Mouse (Mus musculus): Measurements from ENCODE around the gene Raet1d.
"Not testable (repeated sequence)": the region's sequence is repeated elsewhere in the genome, so short reads cannot be mapped to it uniquely, and the experiment has no call there.

Raet1d gene

DNA sequence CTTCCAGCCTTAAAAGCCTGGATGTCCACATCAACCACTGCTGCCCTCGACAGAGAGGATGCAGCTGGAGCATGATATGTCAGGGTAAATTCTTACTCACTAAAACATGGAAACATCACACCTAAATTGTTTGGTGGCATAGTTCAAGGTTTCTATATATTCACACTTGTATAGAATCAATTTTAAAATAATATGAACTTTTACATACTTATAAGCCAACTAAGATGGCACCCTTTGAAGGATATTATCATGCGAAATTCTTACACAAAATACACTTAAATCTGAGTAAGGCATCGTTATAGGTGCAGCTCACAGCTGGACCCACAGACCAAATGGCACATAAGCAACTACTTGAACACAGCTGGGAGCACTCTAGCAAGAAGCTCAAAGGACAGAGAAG is at the start of gene Raet1d:
Gene Raet1d, plus strand, starts transcription at position 301 of the 400 bp plus-strand sequence.
- not testable (repeated sequence) for DNase-seq (ENCODE audit: low read depth, low spot score)

DNA sequence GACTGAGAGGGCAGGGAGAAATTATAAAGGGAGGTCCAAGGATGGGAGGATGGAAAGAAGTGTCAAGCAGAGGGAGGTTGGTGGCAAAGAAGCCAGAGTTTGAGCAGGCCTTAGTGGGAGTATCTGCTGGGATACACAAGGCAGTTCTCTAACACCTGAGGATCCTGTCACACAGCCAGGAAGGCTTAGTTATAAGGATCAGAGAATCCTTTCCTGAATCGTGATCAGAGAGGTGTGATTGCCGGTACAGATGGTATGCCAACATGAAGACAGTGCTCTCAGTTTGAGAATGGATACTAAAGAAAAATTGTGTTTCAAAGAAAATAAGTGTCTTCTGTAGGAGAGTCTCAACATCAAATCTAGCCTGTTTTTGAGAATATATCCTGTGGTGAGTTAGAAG is 37.5 kb upstream of the Raet1d start:
- no peak for DNase-seq (ENCODE audit: low read depth, low spot score)

DNA sequence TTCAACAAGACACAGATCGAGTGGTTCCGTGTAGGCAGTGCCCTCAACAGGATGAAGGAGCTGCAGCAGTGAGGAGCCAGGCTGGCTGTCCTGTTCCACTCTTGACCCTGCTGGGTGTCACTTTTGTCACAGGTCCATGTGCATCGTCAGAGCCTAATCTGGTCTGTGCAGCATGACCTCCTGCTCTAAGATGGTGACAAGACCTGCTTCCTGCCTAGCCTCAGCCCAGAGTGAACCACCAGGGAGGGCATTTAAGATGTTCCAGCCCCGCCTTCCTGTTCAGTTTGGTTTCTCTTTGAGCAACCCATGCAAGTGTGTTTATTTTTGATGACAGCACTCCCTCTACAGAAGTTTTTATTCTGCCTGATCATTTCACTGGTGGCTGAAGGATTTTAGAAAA is 14.6 kb upstream of the Raet1d start:
- peak; percentile 83 for DNase-seq (ENCODE audit: low read depth, low spot score)

DNA sequence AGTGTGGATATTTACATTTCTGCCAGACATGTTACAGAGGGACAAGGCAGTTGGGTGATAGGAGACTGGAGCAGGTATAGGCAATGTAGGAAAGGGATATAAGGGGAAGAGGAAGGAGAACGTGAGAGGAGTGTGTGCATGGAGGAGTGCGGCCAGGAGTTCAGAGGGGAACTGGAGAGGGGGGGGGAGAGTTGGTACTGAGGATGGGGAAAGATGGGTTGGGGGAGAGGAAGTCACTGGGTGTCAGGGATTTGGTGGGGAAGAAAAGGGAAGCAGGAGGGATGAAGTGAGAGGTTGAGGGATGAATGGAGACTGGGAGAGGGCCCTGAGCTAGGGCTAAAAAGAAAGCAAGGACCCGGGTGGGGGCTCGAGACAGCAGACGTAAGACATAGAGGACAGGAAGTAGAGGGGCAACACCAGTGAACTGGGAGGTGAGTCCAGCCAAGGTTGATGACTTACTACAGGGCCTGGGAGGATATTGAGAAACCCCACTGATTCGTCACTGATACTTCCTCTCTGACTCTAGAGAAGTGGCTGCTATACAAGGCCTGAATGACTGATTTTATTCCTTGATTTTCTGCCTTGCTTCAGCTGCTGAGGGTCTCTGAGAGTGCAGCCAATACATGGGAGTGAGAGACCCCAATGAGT is 6.7 kb upstream of the Raet1d start:
- DNase-seq (ENCODE audit: low read depth, low spot score) = not testable (repeated sequence)

DNA sequence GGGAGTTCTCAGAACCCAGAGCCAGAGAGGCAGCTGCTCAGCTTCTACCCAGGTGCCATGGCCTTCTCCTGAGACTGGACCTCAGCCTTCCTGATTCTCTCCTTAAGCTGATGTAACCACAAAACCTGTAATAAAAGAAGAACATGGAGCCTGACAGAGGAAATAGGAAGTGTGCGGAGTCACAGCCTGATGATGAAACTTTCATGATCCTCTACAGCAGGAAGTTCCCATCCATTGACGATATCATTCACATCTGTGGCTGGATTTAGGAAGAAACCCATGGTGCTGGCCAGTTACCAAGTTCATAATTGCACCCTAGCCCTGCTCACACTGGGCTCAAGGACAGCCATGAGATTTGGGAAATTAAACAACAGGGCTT is 6.2 kb upstream of the Raet1d start:
- DNase-seq (ENCODE audit: low read depth, low spot score) = not testable (repeated sequence)

DNA sequence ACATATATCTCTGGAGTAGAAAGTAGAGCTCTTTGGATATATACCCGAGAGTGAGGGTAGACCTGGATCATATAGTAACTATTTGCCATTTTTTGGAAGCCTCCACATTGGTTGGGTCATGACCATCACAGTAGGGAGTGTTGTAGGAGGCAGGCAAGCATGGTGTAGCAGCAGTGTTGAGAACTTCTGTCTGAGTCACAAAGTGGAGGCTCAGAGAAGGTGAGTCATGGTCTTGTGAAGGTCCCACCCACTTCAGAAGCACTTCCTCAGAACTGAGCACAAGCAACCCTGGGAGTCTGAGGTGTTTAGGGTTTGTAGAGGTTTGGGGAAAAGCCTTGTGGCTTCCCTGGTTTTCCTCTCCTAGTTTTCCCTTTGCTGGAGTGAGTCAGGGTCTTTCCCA is 3.0 kb upstream of the Raet1d start:
- not testable (repeated sequence) for DNase-seq (ENCODE audit: low read depth, low spot score)

DNA sequence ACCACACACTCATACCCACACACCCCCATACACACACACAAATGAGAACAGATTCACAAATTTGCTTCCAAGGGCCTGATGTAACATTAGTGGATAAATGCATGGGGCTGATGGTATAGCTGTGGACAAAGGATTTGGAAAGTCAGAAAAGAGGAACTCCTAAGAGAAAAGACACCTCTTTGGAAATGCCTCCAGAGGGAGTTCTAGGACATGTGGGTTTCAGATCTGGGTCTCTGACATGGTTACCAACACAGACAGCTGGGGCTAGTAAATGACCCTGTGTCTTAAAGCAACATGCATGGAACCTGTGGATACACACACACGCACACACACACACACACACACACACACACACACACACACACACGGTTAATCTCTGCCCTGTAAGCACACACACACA is 605 bp downstream of the Raet1d start:
- DNase-seq (ENCODE audit: low read depth, low spot score) = not testable (repeated sequence)

DNA sequence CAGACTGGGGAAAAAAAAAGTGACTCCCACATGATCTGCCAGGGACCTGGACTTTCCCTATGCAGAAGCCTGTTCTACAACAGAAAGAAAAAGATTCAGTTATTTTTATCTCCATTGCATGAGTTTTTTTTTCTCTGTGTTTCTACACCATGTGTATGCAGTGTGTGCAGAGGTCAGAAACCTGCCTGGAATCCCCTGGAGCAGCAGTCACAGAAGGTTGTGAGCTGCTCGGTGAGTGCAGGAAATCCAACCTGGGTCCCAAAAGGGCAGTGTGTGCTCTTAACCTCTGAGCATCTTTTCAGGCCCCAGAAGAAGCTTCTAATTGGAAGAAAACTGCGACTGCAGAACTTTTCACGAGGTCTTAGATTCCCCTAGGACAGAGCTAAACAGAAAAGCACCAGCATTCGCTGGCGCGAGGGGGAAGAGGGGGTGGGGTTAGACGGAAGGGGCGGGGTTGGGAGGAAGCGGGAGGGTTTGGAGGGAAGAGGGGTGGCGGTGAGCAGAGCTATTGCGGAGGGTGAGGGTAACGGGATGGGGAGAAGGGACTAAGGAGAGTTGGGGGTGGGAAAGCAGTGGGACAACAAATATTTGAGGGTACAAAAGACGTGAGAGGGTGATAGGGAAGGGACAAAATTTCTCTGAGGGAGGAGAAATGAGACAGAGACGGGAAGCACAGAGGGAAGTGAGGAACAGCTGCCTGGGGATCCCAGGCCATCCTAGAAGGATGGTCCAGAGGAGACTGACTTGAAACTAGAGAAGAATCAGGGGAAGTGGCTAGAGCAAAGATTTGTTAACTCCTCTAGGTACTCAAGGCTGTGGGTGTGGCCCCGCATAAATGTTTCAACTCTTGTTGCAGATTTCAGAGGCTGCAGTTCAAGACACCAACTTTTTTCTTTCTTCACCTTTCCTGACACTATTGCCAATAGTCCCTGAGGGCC is 1.3 kb downstream of the Raet1d start:
- not testable (repeated sequence) for DNase-seq (ENCODE audit: low read depth, low spot score)

DNA sequence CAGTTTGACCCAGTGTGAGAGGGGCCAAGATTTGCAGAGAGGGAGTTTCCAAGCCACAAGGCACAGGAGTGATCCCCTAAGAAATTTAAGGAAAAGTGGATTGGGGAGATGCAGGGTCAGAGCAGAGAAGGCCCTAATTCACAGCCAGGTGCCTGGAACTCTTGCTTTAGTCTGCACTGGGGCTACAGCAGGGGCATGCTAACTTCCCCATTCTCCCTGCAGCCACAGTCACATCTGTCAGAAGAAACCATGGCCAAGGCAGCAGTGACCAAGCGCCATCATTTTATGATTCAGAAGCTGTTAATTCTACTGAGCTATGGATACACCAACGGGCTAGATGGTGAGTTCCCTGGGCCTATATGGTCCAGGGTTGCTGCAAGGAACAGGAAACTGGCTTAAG is 2.1 kb downstream of the Raet1d start:
- not testable (repeated sequence) for DNase-seq (ENCODE audit: low read depth, low spot score)

DNA sequence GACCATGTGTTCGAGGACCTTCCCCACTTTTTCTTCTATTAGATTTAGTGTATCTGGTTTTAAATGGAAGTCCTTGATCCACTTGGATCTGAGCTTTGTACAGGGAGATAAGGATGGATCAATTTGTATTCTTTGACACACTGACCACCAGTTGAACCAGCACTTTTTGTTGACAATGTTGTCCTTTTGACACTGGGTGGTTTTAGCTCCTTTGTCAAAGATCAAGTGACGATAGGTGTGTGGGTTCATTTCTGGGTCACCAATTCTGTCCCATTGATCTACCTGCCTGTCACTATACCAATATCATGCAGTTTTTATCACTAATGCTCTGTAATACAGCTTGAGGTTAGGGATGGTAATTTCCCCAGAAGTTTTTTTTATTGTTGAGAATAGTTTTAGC is 4.6 kb downstream of the Raet1d start:
- not testable (repeated sequence) for DNase-seq (ENCODE audit: low read depth, low spot score)

DNA sequence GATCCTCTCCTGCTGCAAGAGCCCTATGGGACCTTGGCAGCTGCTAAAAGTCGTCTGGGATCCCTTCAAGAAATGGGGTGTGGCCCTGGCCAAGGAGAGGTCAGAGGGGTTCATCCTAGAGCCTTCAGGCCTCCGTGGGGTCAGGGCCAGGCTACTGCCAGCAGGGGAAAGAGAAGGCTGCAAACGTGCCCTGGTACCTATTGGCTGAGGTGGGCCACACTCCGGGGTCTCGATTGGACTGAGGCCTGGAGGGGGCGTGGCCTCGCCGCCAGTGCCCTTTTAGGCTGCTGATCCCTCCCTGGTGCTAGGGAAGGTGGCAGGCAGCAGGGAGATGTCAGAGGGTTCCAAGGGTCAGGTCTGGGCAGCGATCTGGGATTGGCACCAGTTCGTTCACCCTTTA is 20.9 kb downstream of the Raet1d start:
- not testable (repeated sequence) for DNase-seq (ENCODE audit: low read depth, low spot score)

DNA sequence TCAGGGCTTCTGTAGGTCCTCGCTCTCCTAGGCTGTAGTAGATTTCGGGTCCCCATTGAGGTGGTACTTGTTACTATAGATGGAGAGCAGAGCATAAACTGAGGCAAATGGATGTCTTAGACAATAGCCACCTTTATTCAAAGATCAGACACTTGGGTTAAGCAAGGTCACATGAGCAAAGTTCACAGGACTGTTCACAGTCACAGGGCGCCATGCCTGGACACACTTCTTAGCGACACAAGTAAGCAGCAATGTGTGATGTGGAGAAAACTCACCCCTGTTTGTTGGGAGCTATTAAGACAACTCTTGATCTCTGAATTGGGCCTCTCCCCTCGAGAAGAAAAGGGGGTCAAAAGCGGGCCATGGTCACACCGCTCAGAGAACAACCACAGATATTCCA is 29.8 kb downstream of the Raet1d start:
- DNase-seq (ENCODE audit: low read depth, low spot score) = not testable (repeated sequence)

DNA sequence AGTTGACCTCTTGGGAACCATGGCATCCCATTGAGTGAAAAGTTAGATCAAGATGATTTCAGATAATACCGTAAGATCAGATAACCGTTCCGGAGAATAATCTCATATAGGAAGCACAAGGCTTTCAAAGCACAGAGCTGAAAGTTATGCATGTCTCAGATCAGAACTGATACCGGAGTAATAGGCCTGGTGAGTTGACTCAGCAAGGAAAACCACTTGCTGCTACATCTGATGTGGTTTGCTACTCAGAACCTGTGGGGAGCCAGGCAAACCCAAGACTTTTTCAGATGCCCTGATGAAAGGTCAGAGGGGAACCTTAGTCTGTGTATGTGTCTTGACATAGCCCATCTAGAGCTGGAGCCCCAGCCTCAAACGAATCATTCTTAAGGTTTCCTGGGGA is 31.3 kb downstream of the Raet1d start:
- DNase-seq (ENCODE audit: low read depth, low spot score) = not testable (repeated sequence)

DNA sequence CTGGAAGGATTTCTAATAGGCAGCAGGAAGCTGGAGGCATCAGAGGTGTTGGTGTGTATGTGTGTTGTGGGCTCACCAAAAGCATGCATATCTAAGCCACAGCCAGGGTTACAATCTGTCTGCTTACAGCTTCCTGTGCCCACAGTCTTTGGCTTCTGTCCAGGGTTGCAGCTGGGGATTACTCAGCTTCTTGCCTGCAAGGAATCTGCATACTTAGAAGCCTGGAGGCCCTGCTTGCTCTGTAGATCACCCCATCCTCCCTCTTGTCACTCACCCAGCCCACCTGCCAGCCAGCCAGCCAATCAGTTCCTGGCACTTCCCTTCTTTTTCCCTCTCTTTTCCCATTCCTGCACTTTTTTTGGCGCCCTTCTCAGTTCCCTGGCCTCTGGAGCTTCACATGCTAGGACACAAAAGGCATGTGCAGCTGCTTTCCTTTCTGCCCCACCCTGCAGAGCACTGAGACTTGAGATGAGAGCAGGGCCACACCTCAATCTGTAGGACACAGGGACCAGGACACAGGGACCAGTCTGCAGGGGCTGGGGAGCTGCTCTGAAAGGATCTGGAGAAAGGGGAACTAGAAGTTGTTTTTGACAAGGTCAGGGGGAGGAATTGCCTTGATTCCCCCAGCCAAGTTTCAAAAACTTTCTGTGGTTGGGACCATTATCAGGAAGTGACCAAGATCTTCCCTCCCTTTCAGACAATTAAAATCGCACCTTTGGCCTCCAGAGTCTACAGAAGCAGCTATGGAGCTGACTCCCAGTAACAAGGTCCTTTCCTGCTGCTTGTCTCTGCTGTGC is 32.9 kb downstream of the Raet1d start:
- DNase-seq (ENCODE audit: low read depth, low spot score) = not testable (repeated sequence)

DNA sequence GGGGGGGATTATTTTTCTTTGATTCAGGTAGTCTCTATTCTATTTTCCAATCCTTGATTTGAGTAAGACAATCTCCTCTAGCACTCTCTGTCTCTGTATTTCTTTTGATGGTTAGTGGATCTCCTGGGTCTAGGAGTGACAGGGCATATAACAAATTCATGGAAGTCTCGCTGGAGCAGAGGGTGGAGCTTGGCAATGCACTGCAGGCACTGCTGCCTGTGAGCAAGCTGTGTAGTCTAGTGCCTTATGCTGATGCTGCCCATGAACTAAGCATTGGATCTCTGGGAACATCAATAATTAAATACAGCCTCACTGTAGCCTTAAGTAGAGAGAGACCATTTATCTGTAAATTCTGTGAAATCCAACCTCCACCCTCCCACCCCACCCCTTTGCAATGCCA is 36.3 kb downstream of the Raet1d start:
- DNase-seq (ENCODE audit: low read depth, low spot score) = not testable (repeated sequence)

DNA sequence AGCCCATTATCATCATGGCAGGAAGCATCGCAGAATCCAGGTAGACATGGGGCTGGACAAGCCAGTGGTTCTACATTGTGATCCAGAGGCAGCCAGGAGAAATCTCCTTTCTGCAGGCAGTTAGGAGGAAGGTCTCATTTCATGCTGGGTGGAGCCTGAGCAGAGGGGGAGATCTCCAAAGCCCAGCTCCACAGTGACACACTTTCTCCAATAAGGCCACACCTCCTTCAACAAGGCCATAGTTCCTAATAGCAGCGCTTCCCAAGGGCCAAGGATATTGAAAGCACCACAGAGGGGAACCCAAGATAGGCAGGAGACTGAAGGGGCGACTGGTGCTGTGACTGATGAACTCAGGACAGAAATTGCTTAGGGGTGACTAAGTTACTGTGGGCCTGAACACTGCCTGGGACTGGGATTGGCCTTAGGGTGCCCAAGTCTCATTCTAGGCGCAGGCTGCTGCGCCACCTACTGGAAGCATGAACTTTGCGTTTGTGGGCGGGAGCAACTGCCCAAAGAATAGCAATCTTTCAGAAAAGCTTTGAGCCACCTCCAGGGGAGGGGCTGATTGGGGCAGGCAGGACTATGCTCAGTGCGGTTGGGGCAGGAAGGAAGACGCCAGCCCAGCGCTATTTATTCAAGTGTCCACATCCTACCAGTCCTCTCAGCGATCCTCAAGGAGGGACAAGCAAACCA is 42.0 kb downstream of the Raet1d start:
- peak; percentile 21 for DNase-seq (ENCODE audit: low read depth, low spot score)

DNA sequence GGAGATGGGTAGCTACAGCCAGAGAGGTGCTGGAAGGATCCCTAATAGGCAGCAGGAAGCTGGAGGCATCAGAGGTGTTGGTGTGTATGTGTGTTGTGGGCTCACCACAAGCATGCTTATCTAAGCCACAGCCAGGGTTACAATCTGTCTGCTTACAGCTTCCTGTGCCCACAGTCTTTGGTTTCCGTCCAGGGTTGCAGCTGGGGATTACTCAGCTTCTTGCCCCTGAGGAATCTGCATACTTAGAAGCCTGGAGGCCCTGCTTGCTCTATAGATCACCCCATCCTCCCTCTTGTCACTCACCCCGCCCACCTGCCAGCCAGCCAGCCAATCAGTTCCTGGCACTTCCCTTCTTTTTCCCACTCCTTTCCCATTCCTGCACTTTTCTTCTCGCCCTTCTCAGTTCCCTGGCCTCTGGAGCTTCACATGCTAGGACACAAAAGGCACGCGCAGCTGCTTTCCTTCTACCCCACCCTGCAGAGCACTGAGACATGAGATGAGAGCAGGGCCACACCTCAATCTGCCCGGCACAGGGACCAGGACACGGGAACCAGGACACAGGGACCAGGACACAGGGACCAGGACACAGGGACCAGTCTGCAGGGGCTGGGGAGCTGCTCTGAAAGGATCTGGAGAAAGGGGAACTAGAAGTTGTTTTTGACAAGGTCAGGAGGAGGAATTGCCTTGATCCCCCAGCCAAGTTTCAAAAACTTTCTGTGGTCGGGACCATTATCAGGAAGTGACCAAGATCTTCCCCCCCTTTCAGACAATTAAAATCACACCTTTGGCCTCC is 53.5 kb downstream of the Raet1d start:
- DNase-seq (ENCODE audit: low read depth, low spot score) = not testable (repeated sequence)
